Mouse (Mus musculus) c-Kit-positive CD71-negative TER-119-negative erythroid progenitor cells, embryonic 14.5 days (primary cell): ENCODE data around the gene Pip5k1b.

Source experiments
- DNase-seq: peaks from one replicate; pipeline ENCODE4 v3.0.0-alpha.2; 2013; ENCODE audit warnings: low read depth

Gene Pip5k1b

GRCm38 (mm10) chr19:24257962-24258361 lies 297.7 kb downstream of the Pip5k1b start:
- DNase-seq, result no peak

DNA sequence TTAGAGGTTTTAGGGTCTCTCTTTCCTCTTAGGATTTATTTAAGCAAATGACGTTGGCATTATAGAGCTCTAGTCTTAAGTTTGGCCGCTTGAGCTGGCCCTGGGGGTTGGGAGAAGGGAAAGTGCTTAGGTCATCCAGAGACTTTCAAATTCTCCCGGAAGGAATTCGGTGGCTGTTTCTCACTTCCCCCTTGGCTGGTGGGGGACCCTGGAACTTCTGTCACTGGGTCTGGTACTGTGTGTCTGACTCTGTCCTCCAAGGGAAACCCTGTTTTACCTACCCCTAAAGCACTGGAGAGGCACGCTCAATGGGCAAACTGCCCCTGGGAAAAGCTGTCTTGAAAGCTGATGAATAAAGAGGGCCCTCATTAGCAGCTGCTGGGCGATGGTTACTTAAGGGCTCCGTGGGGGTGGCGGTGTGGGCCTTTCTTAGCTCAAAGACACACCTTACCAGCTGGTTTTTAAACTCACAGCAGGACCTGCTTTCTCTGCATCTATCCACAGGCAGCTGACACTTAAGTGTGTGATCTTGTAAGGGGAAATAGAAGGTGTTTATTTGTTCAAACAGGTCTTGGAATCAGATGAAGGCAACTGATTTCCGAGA lies 301.9 kb downstream of the Pip5k1b start:
- DNase-seq, result no peak

GRCm38 (mm10) chr19:24251869-24252268 lies 303.8 kb downstream of the Pip5k1b start:
- no peak for DNase-seq
